Mouse (Mus musculus): ENCODE measurements at regions not wholly inside any gene's neighbourhood (a gene's known extent, or its start where the extent isn't known, plus 50 kb on each side); places are given as distances from the start of the nearest gene placed in this dataset.

GRCm38 (mm10) chr1:60621770-60622169 lies 54.9 kb upstream of the Raph1 start:
- TF ChIP-seq CTCF (IDR thresholded peaks at IDR 0.05; ENCODE audit: extremely low read depth, insufficient read length, insufficient replicate concordance, low read depth, low read length) (no peak), POLR2A (IDR thresholded peaks at IDR 0.05; ENCODE audit: low read depth, low read length) (no peak)
